Mouse (Mus musculus) forebrain, embryonic 14.5 days (tissue): ENCODE results near the gene Wdr6. TPM values are rescaled to one million over a fixed set of nuclear protein-coding genes. Genes with fewer than 3 reads are reported as not detected.

ENCODE experiments used
- ATAC-seq: fragments of 200-750 bp; cut with Nextera tagmentation; 2 replicates; pipeline ENCODE4 v1.8.0; 2017; ENCODE audit warnings: mild to moderate bottlenecking, moderate library complexity
- DNase-seq: peaks from one replicate; pipeline ENCODE4 v3.0.0-alpha.2; 2015; ENCODE audit warnings: low spot score
- H3K27ac ChIP-seq: fragments of 300-500 bp; sonication (generic); 2 replicates; pipeline ENCODE4 v1.5.1; 2014; ENCODE audit warnings: low read depth, mild to moderate bottlenecking, control low read depth, low read length, moderate library complexity
- H3K27me3 ChIP-seq: fragments of 300-500 bp; sonication (generic); replicated peaks from 2 replicates; pipeline ENCODE4 v1.6.1; 2014; ENCODE audit warnings: low read length, control low read depth, mixed read lengths; ENCODE audit not compliant: control insufficient read depth, insufficient read depth
- H3K36me3 ChIP-seq: fragments of 300-500 bp; sonication (generic); 2 replicates; pipeline ENCODE4 v1.6.1; 2014; ENCODE audit warnings: low read length, control low read depth; ENCODE audit not compliant: control insufficient read depth, insufficient read depth
- H3K4me1 ChIP-seq: fragments of 300-500 bp; sonication (generic); 2 replicates; pipeline ENCODE4 v1.6.1; 2014; ENCODE audit warnings: antibody characterized with exemption, low read length, control low read depth; ENCODE audit not compliant: control insufficient read depth, insufficient read depth
- H3K4me2 ChIP-seq: fragments of 300-500 bp; sonication (generic); 2 replicates; pipeline ENCODE4 v1.6.1; 2014; ENCODE audit warnings: mild to moderate bottlenecking, control low read depth, low read length
- H3K4me3 ChIP-seq: fragments of 300-500 bp; sonication (generic); 2 replicates; pipeline ENCODE4 v1.5.1; 2014; ENCODE audit warnings: low read depth, low read length, control low read depth
- H3K9ac ChIP-seq: fragments of 300-500 bp; sonication (generic); 2 replicates; pipeline ENCODE4 v1.6.1; 2014; ENCODE audit warnings: mild to moderate bottlenecking, low read length, control low read depth, moderate library complexity
- H3K9me3 ChIP-seq: fragments of 300-500 bp; sonication (generic); replicated peaks from 2 replicates; pipeline ENCODE4 v1.6.1; 2016; ENCODE audit warnings: low read length, control low read depth, mixed read lengths; ENCODE audit not compliant: control insufficient read depth
- WGBS: fragments of 180-500 bp; shearing (Covaris S2); extraction: QIAGEN DNeasy Blood & Tissue Kit; methylation state at CpG from one replicate; pipeline ENCODE4 v1.1.7; 2014; 5-methylcytosine and 5-hydroxymethylcytosine counted together
- polyA plus RNA-seq: library from polyadenylated mRNA; unstranded; fragments of >200 nt; fragmentation: Nextera tagmentation; extraction: Ambion mirVana; gene quantifications from 2 replicates; pipeline ENCODE4 v1.2.1, GENCODE M21; 2014

Wdr6 gene
- polyA plus RNA-seq, 1 experiment from 2014 or later: 162 TPM

DNA sequence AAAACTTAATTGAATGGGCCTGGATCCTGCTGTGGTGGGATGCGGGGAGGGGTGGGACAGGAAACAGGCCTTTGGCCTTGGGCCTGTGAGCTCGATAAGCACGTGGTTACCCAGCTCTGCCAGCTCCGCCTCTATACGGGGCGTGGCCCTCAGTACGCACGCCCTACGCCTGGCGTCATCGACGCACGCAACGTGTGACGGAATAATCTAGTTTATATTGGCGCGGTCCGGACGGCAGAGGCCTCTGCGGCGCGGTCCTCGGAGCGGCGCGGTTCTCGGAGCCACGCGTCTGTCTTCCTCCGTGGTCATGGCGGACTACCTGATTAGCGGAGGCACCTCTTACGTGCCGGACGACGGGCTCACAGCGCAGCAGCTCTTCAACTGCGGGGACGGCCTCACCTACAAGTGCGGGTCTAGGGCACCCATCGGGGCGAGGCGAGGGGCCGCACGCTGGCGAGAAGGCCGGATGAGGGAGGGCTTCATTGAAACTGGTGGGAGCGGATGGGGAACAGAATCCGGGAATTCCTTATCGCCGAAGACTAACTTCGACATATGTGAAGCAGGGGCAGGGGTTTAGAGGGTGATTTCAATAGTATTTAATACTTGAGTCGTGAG is 18.2 kb downstream of the Wdr6 start, which contains the start of gene Impdh2:
TSS of gene Impdh2 (plus strand) at position 60 of the 615 bp plus-strand sequence.
- under 1% methylated on average over 46 of the region's 53 CpGs for WGBS
- peaks cover 78% of the 10 kb centered on the region for H3K36me3 ChIP-seq
- ATAC-seq: peak; percentile 100

DNA sequence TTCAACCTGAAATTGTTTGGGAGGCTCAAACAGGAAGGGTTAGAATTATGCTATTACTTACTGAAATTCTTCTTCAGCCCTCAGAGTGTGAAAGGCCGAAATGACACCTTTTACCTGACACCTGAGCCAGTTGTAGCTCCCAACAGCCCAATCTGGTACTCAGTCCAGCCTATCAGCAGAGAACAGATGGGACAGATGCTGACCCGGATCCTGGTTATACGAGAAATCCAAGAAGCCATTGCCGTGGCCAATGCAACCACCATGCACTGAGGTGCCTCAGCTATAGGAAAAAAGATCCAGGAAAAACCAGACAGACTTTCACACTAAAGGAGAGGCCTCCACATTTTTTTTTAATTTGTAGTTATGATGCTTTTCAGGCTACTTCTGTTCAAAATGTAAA is 19.4 kb downstream of the Wdr6 start:
- peaks cover 3% of the 10 kb centered on the region; the same call in 1 of the 2 replicates for H3K4me1 ChIP-seq
- no peaks in the 10 kb centered on the region for H3K27me3 ChIP-seq
- DNase-seq (no peak), ATAC-seq (no peak)
- H3K27ac ChIP-seq: no peak overlapping the region
- H3K9ac ChIP-seq: no peak overlapping the region
- H3K4me3 ChIP-seq: no peak overlapping the region
- peaks cover 77% of the 10 kb centered on the region for H3K36me3 ChIP-seq
- WGBS: 87% methylated on average over 4 of the region's 4 CpGs
- no peak overlapping the region for H3K4me2 ChIP-seq
- no peaks in the 10 kb centered on the region for H3K9me3 ChIP-seq

More for the DNA sequence above, 18.2 kb downstream of the Wdr6 start, which contains the start of gene Impdh2:
- peak; percentile 99 for DNase-seq
- Histone ChIP-seq H3K27ac (peak within 1 kb of the TSS; percentile 63; the same call in 1 of the 2 replicates), H3K9me3 (no peaks in the 10 kb centered on the region), H3K9ac (peak within 1 kb of the TSS; percentile 69), H3K4me2 (peak within 1 kb of the TSS; percentile 79), H3K27me3 (no peaks in the 10 kb centered on the region), H3K4me3 (peak within 1 kb of the TSS; percentile 50), H3K4me1 (peaks cover 3% of the 10 kb centered on the region; the same call in 1 of the 2 replicates)

- Histone ChIP-seq H3K4me1 (no peaks in the 10 kb centered on the region), H3K27me3 (no peaks in the 10 kb centered on the region), H3K9me3 (no peaks in the 10 kb centered on the region), H3K27ac (no peak overlapping the region), H3K4me3 (no peak overlapping the region), H3K9ac (no peak overlapping the region), H3K36me3 (peaks cover 89% of the 10 kb centered on the region), H3K4me2 (no peak overlapping the region)
- no peak for ATAC-seq
- DNase-seq: no peak
- 97% methylated on average over 1 of the region's 1 CpGs for WGBS
These were observed 31.7 kb downstream of the Wdr6 start for GRCm38 (mm10) chr9:108546875-108547274.

- no peak overlapping the region for H3K4me2 ChIP-seq
- no peaks in the 10 kb centered on the region for H3K4me1 ChIP-seq
- WGBS: 95% methylated on average over 3 of the region's 3 CpGs
- no peak for DNase-seq
- H3K27ac ChIP-seq: no peak overlapping the region
- no peak overlapping the region for H3K9ac ChIP-seq
- no peak for ATAC-seq
- H3K27me3 ChIP-seq: no peaks in the 10 kb centered on the region
- H3K9me3 ChIP-seq: no peaks in the 10 kb centered on the region
- H3K36me3 ChIP-seq: peaks cover 90% of the 10 kb centered on the region
- no peak overlapping the region for H3K4me3 ChIP-seq
These were observed 32.6 kb downstream of the Wdr6 start for GRCm38 (mm10) chr9:108545986-108546385.

DNA sequence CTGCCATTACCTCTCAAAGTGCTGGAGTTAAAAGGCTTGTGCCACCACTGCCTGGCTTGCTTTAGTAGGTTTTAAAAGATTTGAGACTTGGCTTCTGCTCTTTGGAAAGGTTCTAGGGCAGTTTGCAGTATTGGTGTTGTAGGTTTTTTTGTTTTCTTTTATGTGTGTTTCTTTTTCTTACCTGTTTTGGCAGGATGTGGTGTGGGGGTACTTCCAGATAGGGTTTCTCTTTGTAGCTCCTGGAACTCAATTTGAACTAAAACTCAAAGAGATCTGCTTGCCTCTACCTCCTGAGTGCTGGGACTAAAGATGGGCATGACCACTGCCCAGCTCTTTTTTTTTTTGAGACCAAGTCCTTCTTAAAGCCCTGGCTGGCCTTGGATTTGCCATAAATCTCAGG is 37.7 kb downstream of the Wdr6 start:
- Histone ChIP-seq H3K9ac (no peak overlapping the region), H3K27me3 (no peaks in the 10 kb centered on the region), H3K4me1 (no peaks in the 10 kb centered on the region), H3K9me3 (no peaks in the 10 kb centered on the region), H3K4me2 (no peak overlapping the region), H3K27ac (no peak overlapping the region), H3K36me3 (peaks cover 90% of the 10 kb centered on the region), H3K4me3 (no peak overlapping the region)
- no peak for DNase-seq
- ATAC-seq: no peak

DNA sequence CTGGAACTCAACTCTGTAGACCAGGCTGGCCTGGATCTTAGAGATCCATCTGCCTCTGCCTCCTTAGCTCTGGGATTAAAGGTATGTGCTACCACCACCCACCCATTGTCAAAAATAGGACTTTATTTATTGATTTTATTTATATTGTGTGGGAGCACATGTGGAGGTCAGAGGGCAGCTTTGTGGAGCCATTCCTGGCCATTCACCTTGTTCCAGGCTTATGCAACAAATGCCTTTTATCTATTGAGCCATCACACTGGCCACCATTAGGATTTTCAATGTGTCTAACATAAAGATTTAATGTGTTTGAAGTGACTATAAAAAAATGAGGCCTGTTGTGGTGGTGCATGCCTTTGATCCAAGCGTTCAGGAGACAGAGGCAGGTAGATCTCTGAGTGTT is 47.0 kb downstream of the Wdr6 start:
- Histone ChIP-seq H3K9me3 (no peaks in the 10 kb centered on the region), H3K36me3 (peaks cover 79% of the 10 kb centered on the region), H3K27ac (no peak overlapping the region), H3K4me1 (no peaks in the 10 kb centered on the region), H3K9ac (no peak overlapping the region), H3K27me3 (no peaks in the 10 kb centered on the region), H3K4me3 (no peak overlapping the region), H3K4me2 (no peak overlapping the region)
- DNase-seq: no peak
- WGBS: 91% methylated on average over 1 of the region's 1 CpGs
- no peak for ATAC-seq

GRCm38 (mm10) chr9:108530954-108531353 is 47.6 kb downstream of the Wdr6 start:
- H3K36me3 ChIP-seq: peaks cover 74% of the 10 kb centered on the region
- H3K9ac ChIP-seq: no peak overlapping the region
- no peak for ATAC-seq
- no peak overlapping the region for H3K4me2 ChIP-seq
- WGBS: 93% methylated on average over 1 of the region's 1 CpGs
- no peaks in the 10 kb centered on the region for H3K27me3 ChIP-seq
- DNase-seq: no peak
- no peaks in the 10 kb centered on the region for H3K9me3 ChIP-seq
- no peak overlapping the region for H3K27ac ChIP-seq
- no peaks in the 10 kb centered on the region for H3K4me1 ChIP-seq
- no peak overlapping the region for H3K4me3 ChIP-seq

DNA sequence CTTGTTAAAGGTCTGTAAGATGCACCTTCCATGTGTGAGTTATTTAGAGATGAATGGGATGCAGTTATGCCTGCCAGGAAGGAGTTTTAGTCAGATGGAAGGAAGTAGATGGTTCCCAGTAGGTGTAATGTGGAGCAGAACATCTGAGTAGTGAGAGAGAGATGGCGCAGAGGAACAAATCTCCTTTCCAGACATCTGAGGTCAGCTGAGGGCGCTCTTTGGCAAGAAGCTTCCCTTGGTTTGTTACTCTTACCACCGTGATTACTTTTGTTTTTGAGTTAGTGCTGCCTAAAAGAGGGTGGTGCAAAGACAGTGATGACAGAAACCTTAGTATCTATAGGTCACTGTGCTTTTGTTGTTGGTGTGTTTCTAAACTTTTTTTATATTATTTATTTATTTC is 53.1 kb downstream of the Wdr6 start:
- H3K4me1 ChIP-seq: peaks cover 6% of the 10 kb centered on the region; the same call in 1 of the 2 replicates
- no peak for DNase-seq
- no peak overlapping the region for H3K4me2 ChIP-seq
- peaks cover 28% of the 10 kb centered on the region for H3K36me3 ChIP-seq
- H3K9me3 ChIP-seq: no peaks in the 10 kb centered on the region
- no peak overlapping the region for H3K9ac ChIP-seq
- H3K27ac ChIP-seq: no peak overlapping the region
- 89% methylated on average over 3 of the region's 3 CpGs for WGBS
- no peak overlapping the region for H3K4me3 ChIP-seq
- ATAC-seq: no peak
- H3K27me3 ChIP-seq: no peaks in the 10 kb centered on the region

GRCm38 (mm10) chr9:108523341-108523740 is 55.2 kb downstream of the Wdr6 start:
- DNase-seq (no peak), ATAC-seq (no peak)
- Histone ChIP-seq H3K4me3 (no peak overlapping the region), H3K9ac (no peak overlapping the region), H3K27ac (no peak overlapping the region), H3K27me3 (no peaks in the 10 kb centered on the region), H3K9me3 (no peaks in the 10 kb centered on the region), H3K4me1 (peaks cover 16% of the 10 kb centered on the region), H3K4me2 (no peak overlapping the region), H3K36me3 (peaks cover 11% of the 10 kb centered on the region; the same call in 1 of the 2 replicates)
- 95% methylated on average over 4 of the region's 4 CpGs for WGBS
